Mouse (Mus musculus): ENCODE measurements at regions not wholly inside any gene's neighbourhood (a gene's known extent, or its start where the extent isn't known, plus 50 kb on each side); places are given as distances from the start of the nearest gene placed in this dataset.
"Not testable (repeated sequence)": the region's sequence is repeated elsewhere in the genome, so short reads cannot be mapped to it uniquely, and the experiment has no call there.

DNA sequence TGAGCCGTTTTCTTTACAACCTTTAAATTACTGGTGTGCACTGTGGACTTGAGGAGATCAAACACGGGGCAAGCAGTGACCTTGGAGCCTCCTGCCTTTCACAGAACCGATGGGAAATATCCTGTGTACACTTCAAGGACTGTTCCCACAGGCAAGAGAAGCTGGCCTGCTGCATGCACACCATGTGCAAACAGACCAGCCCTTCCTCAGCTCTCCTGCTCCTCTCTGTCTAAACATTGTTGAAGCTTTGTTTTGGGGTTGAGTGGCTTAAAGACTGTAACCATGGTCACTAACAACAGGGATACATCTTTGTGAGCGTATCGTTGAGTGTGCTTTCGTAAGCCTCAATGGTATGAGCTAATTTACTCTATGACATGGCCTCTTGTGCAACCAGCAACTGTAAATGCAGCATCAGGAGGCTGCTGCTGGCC is 50.2 kb upstream of the Agps start:
- no peak for DNase-seq (ENCODE audit: low spot score)

DNA sequence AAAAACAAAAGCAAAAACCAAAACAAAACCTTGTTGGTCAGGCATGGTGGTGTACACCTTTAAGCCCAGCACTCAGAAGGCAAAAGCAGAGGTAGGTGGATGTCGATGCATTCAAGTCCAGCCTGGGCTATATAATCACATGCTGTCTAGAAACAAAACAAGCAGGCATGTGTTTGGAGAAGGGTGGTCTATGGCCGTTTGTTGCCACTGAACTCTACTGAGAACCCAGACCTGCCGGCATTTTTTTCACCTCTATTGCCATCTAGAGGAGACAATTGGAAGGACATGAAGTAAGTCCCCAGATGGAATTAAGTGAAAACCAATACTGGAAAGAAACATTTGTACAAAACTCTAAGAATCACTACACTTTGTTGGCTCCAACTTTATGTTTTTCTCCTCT is 50.9 kb upstream of the Agps start:
- DNase-seq (ENCODE audit: low spot score) = no peak

GRCm38 (mm10) chr2:75778628-75779027 is 53.3 kb upstream of the Agps start:
- not testable (repeated sequence) for DNase-seq (ENCODE audit: low spot score)

- peak; percentile 48 for DNase-seq (ENCODE audit: low spot score)
These were observed 54.9 kb upstream of the Agps start for GRCm38 (mm10) chr2:75777040-75777451.

GRCm38 (mm10) chr2:75776533-75776932 is 55.4 kb upstream of the Agps start:
- DNase-seq (ENCODE audit: low spot score) = no peak

GRCm38 (mm10) chr2:75775217-75775616 is 56.8 kb upstream of the Agps start:
- no peak for DNase-seq (ENCODE audit: low spot score)

DNA sequence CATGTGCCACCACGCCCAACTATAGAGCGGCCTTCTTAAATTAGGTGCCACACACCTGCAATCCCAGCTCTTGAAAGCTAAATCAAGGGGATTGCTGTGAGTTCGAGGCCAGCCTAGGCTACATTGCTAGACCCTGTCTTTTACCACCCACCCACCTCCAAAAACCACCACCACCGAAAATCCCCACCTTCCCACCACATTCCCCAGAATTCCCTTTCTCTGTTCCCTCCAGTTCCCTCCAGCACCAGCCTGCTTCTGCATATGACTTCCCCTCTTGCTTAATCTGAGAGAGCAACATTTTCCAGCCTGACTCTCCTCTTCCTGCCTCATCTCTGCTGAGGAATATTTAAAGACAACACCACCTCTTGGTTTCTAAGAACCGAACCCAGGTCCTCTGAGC is 58.5 kb upstream of the Agps start:
- DNase-seq (ENCODE audit: low spot score) = no peak

DNA sequence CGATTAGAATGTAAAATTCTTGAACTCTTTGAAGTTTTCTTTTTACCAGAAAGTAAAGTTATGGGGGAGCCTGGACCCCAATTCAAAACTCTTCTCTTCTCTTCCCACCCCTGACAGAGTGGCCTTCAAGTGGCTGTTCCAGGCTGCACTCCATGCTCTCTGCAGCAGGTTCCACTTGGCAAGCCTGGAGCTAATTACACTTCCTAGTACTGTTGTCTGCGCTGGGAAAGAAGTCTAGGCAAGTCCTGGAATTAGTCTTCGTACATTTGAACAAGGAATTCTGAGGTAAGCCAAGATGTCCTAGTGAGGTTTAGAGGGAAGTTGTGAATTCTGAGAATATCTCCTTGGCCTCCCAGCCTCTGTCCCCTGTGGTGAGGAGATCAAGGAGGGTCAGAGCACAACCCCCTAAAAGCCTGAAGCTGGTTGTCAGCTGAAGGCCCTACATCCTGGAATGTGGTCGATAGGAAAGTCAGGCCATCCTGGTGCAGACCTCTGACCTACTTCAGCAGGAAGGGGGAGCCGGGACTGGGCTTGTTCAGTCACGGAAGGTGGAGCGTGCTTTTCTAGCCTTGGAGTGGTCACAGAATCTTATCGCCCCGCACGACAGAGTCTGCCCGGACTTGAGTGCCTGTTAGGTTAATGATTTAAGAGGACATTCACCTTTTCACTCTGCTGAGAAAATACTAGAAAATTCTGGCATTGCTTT is 59.6 kb upstream of the Agps start:
- no peak for DNase-seq (ENCODE audit: low spot score)

DNA sequence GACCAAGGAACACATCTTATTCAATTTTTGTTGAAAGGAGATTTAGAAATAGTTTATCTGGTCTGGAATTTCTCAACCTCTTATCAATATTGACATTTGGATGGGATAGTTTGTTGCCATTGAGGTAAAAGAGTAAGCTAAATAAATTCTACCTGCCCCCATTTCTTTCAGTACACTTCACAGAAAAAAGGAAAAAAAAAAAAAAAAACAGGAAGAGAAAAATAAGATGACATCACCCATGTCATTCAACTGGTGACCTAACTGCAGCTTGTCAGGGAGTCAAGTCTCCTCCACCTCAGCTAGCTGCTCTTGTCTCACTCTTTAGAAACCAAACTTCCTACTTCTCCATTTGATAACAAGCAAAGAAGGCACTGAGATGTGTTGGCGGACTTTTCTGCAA is 61.3 kb upstream of the Agps start:
- no peak for DNase-seq (ENCODE audit: low spot score)

DNA sequence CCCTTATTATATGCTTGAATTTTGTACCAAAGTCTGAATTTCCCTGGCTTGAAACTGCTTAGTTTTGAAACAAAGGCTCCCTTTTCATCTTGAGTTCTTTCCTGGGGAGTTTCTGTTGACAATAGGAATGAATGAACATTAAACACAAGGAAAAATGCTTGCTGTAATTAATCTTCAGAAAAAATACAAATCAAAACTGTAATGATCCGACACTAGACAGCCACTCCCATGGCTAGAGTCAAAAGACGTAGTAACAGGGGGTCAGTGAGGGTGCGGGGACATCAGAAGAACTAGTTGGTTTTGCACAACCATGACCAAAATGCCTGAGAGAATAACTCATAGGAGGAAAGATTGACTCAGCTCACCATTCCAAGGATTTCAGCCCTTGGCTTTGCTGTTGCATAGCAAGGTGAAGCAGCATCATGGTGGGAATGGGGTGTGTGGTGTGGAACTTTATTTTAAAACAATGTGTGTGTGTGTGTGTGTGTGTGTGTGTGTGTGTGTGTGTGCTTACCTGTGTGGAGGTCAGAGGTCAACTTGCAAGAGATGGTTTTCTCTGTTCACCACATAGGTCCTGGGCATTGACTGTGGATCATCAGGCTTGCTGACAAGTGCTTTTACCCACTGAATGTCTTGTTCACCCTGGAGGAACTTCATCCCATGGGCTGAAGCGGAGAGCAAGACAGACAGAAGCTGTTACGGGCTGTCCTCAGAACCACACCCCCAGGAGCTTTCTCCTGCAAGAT is 63.2 kb upstream of the Agps start:
- DNase-seq (ENCODE audit: low spot score) = no peak

GRCm38 (mm10) chr2:75767871-75768558 is 63.6 kb upstream of the Nfe2l2 start:
- no peak for DNase-seq (ENCODE audit: low spot score)

- DNase-seq (ENCODE audit: low spot score) = no peak
These were observed 61.0 kb upstream of the Nfe2l2 start for GRCm38 (mm10) chr2:75765403-75765802.

DNA sequence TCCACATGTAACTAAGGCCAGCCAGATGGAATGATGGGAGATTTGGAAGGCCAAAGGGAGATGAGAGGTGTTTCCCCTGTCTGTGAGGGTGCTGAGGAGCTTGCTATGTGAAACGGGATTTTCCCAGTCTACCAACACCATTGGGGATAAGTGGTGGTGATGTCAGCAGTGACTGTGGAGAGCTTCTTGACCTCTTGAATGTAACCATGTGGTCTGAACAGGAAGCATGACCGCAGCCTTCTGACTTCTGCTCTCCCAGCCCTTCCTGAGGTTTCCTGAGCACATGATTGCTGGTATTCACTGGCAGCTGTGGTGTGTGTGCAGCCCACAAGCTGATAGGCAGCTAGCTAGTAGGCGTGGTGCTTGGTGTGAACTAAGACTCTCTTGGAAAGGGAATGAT is 58.8 kb upstream of the Nfe2l2 start:
- DNase-seq (ENCODE audit: low spot score) = no peak

- no peak for DNase-seq (ENCODE audit: low spot score)
These were observed 57.6 kb upstream of the Nfe2l2 start for GRCm38 (mm10) chr2:75762030-75762429.

DNA sequence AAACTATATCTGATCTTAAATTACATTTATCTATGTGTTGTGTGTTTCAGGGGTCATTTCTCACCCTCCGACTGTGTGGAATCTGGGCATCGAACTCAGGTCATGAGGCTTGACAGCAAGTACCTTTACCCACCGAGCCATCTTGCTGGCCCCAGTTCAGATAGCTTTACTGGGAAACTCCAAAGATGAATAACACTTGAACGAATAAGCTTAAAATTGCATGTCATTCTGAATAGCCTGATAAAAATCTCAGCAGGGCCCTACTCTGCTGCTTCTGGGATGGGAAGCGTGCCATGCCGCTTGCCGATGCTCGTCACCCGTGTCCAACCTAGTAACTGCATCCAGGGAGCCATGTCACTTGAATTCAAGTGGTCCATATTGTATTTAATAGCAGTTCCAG is 57.2 kb upstream of the Nfe2l2 start:
- no peak for DNase-seq (ENCODE audit: low spot score)

GRCm38 (mm10) chr2:75759196-75759885 is 54.9 kb upstream of the Nfe2l2 start:
- no peak for DNase-seq (ENCODE audit: low spot score)

DNA sequence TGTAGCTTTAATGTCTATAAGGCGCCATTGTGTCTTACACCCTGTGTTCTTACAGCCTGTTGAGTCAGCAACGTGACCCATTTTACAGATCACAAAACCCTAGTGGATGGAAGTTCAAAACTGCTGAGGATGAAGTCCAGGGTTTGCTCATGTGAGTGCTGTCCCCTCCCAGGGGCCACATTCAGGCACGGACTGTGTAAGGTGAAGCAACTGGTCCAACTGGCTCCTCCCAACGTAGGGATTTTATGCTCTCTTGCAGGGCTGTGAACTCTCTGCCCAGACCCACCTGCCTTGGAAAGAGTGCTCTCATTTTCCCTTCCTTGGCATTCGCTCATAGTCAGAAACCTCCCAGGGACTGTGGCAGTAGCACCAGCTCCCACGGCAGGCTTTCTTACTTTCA is 53.8 kb upstream of the Nfe2l2 start:
- DNase-seq (ENCODE audit: low spot score) = no peak

GRCm38 (mm10) chr2:75756704-75757638 is 52.5 kb upstream of the Nfe2l2 start:
- no peak for DNase-seq (ENCODE audit: low spot score)

DNA sequence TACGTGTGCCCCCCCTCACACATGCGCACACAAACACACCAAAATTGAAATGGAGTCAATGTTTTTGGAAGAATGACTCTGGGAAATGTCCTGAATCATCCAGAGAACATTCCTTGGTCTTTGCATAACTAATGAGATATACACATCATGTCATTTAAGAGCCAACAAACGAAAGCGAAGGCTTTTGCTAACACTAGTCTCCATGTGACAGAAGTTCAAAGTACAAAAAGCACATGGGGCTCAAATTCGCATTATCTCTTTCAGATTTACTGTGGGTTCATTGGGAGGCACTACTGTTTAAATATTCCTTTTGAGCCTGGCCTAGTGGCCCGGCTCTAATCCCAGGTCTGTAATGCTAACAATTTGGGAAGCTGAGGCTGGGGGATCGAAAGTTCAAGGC is 50.2 kb upstream of the Nfe2l2 start:
- no peak for DNase-seq (ENCODE audit: low spot score)

All from testis, postnatal 10 days (tissue).